Mouse (Mus musculus) left cerebral cortex, postnatal 25 days (tissue): ENCODE results near the gene Krt39. TPM values are rescaled to one million over a fixed set of nuclear protein-coding genes. Genes with fewer than 3 reads are reported as not detected.

Experiments
- DNase-seq, 2 experiments: peaks; one replicate each; pipeline ENCODE4 v3.0.0; 2022; ENCODE audit warnings: low spot score in 2 of 2, mixed read lengths in 1 of 2
- intact Hi-C: fragments of 180-260 bp; cut with DNase I; formaldehyde crosslinking; loops from one replicate; pipeline ENCODE4 v1.15.1; 2025
- total RNA-seq, 2 experiments: library from RNA; stranded (reverse); gene quantifications; 2 replicates each; pipeline ENCODE4 v1.2.3; 2021

Gene Krt39
- total RNA-seq: not detected

DNA sequence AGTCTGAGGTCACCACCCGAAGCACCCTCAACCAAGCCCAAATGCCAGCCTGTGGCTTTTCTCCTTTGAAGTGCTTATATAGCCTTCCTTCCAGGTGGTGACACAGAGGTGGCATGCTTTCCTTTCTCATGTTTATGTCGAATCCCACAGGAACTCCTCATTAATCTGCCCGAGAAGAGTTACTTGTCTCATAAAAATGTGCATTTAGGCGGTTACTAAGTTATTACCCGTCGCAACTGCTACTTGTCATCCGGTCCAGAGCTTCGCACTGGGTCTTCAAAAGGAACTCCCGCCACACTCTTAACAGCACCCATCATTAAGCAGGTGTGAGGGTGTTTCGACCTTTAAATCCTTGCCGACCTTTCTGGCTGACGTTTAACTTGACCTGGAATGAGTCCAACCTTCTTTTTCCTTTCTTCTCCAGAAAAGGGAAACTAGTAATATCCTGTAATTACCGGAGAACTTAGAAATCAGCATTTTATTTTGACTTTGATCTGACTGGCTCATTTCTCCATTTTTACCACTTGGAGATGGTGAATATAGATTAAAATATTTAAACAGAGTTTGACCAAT lies at the start of gene Krt39:
TSS of gene Krt39 (minus strand) at position 51 of the 573 bp plus-strand sequence.
- intact Hi-C loops: no loop called here
- DNase-seq: no peak

DNA sequence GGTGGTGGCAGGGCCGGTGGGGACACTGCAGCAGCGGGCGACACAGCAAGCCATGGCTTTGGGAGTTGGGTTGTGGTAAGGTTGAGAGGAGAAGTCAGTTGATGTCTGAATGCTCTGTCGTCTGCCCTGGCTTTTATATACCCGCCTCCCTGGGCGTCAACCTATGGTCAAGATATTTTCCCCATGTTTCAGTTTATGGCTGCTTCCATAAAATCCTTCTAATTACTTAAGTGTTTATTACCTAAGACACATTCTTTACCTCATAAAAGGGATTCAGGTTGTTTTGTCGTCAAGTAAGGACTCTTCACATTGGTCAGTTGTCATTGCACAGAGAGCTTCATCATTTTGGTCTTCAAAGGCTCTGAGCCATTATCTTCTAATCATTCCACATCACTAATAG lies 45.4 kb upstream of the Krt39 start, which contains the start of gene Krtap3-1:
TSS of gene Krtap3-1 (minus strand) at position 101 of the 400 bp plus-strand sequence.
- no peak for DNase-seq
- intact Hi-C loops: no loop called here

DNA sequence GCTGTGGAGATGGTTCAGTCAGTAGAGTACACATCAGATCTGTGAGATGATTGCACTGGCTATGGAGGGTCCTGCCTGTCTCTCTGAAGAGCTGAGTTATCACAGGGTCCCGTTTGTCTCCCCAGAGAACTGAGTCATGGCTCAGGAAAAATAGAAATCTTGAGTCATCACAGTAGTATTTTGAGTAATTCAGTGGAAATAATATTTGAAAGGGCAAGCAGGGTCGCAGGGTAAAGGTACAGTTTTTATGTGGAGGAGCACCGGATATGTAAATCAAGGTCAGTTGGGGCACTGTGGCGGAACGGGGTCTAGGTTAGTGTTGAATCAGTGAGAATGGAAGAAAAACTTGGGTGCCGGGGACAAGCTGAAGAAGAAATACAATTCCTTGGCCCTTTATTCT lies 41.4 kb upstream of the Krt39 start:
- intact Hi-C loops: no loop called here
- DNase-seq: no peak

DNA sequence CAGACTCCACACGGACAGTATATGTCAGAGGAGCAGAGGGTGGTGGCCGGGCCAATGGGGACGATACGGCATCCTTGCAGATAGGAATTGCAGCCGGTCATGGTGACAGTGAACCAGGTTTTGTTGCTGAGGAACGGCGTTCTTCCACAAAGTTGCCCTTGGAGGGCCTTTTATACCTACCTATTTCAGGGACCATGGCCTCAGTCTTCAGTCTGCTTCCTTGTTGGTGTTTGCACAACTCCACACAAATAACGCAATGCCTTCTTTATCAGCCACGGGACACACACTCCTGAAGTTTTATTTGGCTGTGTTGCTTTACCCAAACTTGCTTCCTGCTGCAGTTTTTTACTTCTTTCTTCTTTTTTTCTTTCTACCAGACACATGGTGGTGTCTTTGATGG lies 38.2 kb upstream of the Krt39 start, which contains the start of gene Gm11939:
TSS of gene Gm11939 (minus strand) at position 101 of the 400 bp plus-strand sequence.
- DNase-seq: no peak
- intact Hi-C loops: loop anchor here (5.0 kb wide), 1 partner anchor 73 kb away; no protein-coding TSS in a partner anchor

DNA sequence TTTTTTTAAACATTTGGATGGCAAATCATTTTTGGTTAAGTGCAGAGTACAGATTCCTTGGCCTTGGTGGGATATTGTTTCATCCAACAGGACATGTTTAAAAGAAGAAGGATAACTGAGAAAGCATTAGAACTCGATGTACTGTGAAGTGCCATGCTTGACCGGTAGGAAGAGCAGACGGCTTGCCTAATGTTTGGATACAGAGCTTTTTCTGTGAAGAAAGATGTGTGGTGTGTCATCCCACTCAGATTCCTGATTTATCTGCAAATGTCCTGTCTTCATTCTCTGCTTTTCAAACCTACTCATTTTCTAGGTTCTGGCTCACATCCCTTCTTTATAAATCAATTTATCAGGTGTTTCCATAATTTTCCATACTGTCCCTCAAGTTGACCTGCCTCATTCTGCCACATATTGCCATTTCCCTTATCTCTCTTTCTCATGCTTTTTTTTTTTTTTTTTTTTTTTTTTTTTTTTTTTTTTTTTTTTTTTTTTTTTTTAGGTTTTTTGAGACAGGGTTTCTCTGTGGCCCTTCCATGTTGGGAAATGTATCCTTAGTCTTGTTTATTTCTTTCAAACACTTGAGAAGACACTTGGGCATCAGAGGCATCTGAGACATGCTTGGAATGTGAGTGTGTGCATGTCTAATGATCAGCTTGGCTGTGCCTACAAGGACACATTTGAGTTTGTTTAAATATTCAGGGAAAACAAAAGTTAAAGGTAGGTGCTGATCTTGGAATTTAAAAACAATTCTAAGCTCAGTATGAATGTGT lies 37.0 kb upstream of the Krt39 start:
- intact Hi-C loops: loop anchor here (5.0 kb wide), 1 partner anchor 74 kb away; no protein-coding TSS in a partner anchor

DNA sequence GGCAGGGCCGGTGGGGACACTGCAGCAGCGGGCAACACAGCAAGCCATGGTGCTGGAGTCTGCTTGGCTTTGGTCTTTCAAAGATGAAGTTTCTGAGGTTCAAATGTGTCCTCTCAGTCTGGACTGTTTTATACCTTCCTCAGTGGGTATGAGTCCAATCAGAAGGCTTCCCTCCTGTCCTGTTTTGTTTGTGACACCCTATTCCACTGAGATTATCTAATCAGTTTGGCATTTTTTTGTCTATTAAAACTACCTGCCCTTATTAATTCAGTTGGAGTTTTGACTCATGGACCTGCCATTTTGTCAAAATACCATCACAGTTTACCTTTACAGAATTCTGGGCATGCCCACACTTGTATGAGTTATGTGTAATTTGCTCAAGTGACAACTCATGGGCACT lies 35.6 kb upstream of the Krt39 start, which contains the start of gene Krtap3-2:
TSS of gene Krtap3-2 (minus strand) at position 101 of the 400 bp plus-strand sequence.
- intact Hi-C loops: loop anchor here (5.0 kb wide), 1 partner anchor 76 kb away; no protein-coding TSS in a partner anchor
- DNase-seq: no peak

More for the DNA sequence above, 37.0 kb upstream of the Krt39 start:
- peak in 1 of 2 experiments; percentile 42 for DNase-seq

DNA sequence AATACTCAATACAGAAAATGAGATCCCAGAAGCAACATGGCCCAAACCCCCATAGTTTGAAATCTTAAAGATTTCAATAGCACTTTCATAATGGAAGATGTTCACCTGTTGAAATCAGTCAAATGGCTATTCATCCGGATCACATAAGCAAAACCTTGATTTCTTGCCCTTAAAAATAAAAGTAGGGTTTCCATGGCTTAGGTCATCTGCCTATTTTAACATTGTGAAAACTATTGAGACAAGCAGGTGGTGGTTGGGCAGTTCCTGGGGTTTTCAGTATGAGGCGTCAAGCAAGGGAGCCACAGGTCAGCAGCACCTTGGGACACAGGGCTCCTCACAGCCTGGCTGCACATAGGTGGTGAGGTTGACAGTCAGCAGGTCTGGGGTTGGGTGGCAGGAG lies 35.1 kb upstream of the Krt39 start:
- intact Hi-C loops: loop anchor here (5.0 kb wide), 1 partner anchor 76 kb away; no protein-coding TSS in a partner anchor
- no peak for DNase-seq

DNA sequence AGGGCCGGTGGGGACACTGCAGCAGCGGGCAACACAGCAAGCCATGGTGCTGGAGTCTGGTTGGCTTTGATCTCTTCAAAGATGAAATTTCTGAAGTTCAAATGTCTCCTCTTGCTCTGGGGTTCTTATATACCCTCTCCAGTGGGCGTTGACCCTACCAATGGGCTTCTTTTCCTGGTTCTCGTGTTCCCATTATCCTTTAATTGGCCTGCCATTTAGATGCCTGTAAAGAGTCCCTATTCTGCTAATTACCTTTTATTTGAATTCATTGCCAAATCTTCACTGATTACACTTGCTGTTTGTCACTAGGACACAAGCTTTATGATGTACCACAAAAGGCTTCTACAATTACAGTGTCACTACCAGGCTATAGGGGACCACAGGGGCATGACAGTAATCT lies 29.6 kb upstream of the Krt39 start, which contains the start of gene Krtap3-3:
TSS of gene Krtap3-3 (minus strand) at position 101 of the 400 bp plus-strand sequence.
- intact Hi-C loops: no loop called here
- DNase-seq: no peak

DNA sequence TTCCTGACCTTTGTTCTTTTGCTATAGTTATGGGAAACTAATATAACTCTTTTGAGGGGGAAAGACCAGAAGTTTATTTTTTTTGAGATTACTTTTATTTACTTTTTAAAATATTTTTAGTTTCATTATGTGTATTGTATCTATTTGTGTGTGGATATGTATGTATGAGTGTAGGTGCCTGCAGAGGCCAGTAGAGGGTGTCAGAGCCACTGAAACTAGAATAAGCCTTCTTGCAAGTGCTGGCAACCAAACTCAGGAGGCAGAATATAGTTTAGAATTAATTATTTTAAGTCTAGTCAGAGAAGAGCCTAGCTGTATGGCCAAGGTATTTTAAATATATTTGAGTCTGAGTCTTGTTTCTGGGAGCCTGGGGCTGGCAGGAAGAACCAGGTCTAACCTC lies 26.8 kb upstream of the Krt39 start:
- intact Hi-C loops: no loop called here
- DNase-seq: no peak

DNA sequence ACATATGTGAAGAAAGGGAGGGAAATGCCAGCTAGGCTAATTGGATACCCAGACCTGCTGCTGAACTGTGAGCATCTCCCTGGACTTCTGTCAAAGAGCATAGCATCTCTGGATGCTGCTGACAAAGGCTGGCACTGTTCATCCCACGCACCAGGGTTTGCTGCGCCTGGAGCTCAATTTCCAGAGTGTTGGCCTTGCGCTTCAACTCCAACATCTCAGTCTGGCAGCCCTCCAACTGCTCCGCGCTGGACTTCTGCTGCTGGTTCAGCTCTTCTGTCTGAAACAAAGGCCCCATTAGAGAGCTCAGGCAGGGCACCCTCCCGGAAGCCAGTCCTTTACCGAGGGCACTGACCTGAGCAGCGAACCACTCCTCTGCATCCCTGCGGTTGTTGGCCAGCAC lies 18.6 kb upstream of the Krt39 start:
- peak; percentile 18 to 49 for DNase-seq
- intact Hi-C loops: no loop called here

DNA sequence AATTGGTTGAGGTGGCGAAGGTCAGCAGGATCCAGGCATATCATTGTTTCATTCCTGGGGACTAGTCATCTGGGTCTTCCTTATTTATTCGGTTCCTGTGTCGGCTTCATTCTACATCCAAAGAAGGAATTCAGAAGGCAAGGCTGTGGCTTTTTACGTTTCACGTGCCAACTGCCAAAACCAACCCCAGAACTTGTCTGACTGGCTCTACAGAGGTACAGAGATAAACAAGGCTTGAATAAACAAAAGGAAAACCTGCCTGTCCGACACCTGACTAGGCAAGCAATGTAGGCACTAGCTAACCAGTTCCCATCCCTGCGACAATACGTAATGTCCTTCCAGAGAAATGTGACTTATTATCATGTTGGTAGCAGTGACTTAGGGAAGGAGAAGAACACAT lies 7.0 kb downstream of the Krt39 start:
- no peak for DNase-seq
- intact Hi-C loops: no loop called here

DNA sequence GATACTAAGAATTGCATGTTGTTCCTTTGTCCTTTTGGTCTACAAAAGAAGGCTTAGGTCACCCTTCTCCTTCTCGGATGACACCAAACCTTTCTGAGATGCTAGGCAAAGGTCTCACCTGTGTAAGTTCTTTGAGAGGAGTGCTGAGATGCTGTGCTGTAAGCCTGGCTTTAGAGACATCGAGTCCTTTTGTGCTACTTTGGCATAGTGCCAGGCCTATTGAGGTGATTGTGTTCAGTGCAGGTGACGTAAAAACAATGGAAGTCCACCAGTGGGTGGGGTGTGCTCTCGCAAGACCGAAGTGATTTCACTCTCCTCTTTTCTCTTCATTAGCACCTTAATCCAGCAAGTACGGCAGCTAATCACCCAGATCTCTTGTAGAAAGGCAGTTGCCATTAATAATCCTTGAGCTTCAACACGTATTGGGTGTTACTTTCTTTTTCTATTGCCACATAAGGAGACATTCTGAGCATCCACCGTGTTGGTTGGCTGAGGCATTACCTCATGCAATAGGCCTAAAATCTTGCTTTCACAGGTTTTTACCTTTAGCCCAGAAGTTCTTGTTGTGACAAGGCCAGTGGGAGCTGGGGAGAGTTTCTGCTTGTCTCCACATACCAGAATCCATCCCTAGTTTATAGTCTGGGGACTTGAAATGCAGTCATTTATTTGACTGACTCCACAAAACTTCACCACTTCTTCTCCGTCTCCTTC lies 20.9 kb downstream of the Krt39 start:
- no peak for DNase-seq
- intact Hi-C loops: no loop called here

DNA sequence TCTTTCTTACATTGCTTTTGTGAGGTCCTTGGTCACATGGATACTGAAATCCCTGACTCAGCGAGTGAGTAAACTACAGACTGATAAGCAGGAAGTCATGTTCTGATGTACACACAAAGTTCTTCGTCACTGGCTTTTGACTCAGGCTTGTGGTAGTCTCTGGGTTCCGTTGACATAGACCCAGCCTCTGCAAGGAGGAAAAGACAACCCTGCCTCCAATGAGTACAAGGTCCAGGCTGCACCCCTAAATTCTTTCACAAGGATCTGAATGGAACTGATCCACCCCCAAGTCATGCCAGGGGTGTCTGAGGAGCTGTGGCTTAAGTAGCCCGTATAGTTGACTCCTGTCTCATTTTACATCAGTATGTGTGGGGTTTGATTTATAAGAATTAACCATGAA lies 24.7 kb downstream of the Krt39 start:
- intact Hi-C loops: no loop called here
- no peak for DNase-seq

DNA sequence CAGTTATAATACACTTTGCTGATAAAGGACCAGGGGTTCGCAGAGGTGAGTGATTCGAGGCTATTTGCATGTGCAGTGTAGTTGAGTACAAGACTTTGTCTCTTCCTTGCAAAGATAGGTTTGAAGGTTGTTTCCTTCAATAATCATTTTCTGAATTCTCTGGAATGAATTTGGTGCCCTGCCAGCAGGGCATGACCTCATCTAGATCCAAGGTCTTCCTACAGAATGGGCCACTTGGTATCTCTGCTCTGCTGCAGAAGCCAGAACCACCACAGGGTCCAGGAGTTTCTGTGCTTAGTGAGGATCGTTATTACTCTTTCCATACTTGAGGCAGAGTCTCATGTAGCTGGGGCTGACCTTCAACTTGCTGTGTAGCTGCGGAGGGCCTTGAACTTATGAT lies 26.4 kb downstream of the Krt39 start:
- intact Hi-C loops: no loop called here
- no peak for DNase-seq

DNA sequence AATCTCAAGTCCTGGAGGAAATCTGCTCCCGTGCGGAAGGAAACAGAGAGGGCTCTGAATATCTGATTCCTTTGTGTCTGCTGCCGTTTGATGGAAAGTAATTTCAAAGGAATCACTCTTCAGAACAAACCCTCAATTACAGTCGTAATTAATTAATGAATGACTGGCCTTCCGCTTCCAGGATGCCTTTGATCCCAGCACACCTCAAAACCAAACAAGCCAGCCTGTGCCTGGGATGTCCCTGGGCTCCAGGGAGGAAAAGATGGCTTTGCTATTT lies 27.6 kb downstream of the Krt39 start:
- intact Hi-C loops: no loop called here
- DNase-seq: no peak

DNA sequence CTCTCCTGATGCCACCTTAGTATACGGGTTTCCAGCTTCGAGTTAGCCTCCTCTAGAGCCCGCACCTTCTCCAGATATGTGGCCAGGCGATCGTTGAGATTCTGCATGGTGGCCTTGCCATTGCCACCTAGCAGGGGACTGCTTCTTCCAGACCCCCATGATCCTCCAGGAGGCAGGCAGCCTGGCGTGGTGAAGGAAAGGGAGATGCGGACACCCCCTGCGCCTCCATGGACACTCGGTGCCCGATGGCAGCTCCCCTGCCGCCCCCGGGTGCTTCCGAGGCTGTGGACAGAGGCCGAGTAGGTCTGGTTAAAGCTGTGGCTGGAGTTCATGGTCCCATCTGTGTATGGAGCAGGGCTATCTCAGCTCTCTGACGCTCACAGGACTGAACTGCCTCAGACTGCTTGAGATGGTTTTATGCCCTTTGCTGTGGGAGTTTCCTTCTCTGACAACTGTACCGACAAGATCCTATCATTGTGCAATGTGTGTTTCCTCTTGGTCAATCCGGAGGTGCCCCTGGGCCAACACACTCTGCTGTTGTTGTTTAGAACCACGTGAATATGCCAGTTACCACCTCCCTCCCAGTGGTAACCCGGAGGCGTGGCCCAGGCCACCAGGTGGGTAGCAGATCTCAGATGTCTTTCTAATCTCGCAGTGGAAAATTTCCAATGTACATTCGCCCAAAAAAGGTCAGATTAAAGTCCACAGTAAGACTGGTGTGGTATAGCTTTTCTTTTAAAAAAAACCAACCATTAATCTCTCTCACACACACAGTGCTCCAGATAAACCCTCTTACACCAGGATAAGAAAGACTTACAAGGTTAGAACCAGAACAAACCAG lies 28.2 kb downstream of the Krt39 start, which contains the start of gene Krt23:
TSS of gene Krt23 (minus strand) at position 405 of the 841 bp plus-strand sequence.
- no peak for DNase-seq
- intact Hi-C loops: no loop called here

DNA sequence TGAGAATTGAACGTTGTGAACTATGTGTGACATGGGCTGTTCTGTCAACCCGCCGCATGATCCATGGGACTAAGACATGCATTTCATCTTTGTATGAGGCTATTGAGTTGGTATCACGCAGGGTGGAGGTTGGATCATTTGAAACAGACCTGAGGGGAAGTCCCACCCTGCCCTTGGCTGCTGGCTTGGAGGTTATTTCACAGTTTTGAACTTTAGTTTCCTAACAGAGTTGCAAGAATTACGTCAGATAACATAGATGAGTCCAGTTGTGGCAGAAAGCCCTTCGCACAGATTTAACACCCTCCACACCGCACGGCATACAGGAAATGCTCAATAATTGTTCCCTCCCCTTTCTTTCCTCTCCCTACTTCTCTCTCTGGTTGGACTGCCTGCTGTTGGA lies 30.1 kb downstream of the Krt39 start:
- no peak for DNase-seq
- intact Hi-C loops: no loop called here

DNA sequence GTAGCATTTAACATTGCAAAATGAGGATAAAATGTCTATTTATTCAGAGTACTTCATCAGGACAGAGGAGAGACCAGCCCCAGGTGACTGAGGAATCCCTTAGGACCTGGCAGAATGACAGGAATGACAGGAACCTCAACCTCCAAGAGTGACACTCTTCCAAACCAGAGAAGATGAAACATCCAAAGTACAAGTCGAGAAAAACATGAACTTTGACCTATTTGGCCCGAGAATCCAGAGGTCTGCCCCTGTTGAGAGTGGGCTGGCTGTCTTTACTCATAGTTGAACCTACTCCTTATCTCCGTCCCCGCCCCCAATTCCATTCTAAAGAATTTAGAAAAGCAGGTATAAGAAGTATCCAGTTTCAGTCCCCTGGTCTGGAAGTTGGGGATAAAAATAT lies 30.5 kb downstream of the Krt39 start:
- intact Hi-C loops: no loop called here
- DNase-seq: no peak

DNA sequence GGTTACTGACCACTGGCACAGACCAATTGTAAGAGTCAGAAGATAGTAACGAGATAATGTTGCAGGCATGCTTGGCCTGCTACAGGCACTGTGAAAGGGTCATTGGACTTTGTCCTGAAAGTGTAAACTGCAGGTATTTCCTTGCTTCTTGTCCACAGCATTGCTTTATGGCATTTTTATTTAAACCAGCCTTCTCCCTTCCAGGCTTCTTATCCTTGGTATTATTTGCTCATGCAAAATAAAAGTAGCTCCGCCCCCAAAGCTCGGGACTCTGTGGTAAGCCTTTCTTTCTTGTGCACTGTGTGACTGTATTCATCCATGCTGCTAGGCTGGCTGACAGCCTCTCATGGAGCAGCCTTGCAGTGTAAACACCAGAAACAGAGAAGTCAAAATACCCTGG lies 31.9 kb downstream of the Krt39 start:
- intact Hi-C loops: no loop called here

DNA sequence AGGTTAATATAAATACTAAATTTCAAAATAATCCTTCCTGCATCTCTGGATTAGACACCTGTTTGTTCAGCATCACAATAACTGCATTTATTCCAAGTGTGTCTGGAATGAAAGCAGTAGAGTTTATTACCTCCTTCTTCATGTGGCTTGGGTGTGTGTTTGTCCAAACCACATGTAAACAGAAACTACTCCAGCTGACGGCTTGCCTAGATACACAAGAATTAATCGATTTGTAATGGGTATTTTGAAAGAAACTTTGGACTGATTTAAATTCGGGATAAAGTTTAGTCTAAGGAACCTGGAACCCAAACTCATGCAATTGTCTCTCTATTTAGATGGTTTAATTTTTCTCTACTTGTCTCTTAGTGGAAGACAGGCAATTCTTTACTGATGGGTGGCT lies 46.2 kb downstream of the Krt39 start:
- intact Hi-C loops: no loop called here
- no peak for DNase-seq

More for the DNA sequence above, 31.9 kb downstream of the Krt39 start:
- DNase-seq: no peak
